Mouse (Mus musculus) liver, postnatal 0 days (tissue): Measurements from ENCODE around the gene Zfyve16. TPM values are rescaled to one million over a fixed set of nuclear protein-coding genes. Genes with fewer than 3 reads are reported as not detected.

Source experiments
- ATAC-seq: fragments of 200-750 bp; cut with Nextera tagmentation; 2 replicates; pipeline ENCODE4 v1.8.0; 2017; ENCODE audit warnings: mild to moderate bottlenecking, moderate library complexity
- DNase-seq: peaks from one replicate; pipeline ENCODE4 v3.0.0-alpha.2; 2016
- H3K27ac ChIP-seq: fragments of 300-500 bp; sonication (generic); 2 replicates; pipeline ENCODE4 v1.5.1; 2014; ENCODE audit warnings: antibody characterized with exemption, moderate library complexity, mild to moderate bottlenecking, low read depth
- H3K27me3 ChIP-seq: fragments of 300-500 bp; sonication (generic); 2 replicates; pipeline ENCODE4 v1.6.1; 2014; ENCODE audit warnings: low read length, control low read depth, mixed read lengths; ENCODE audit not compliant: insufficient read depth
- H3K36me3 ChIP-seq: fragments of 300-500 bp; sonication (generic); replicated peaks from 2 replicates; pipeline ENCODE4 v1.6.1; 2014; ENCODE audit warnings: mild to moderate bottlenecking, control low read depth, low read length, moderate library complexity, mixed read lengths; ENCODE audit not compliant: insufficient read depth
- H3K4me1 ChIP-seq: fragments of 300-500 bp; sonication (generic); 2 replicates; pipeline ENCODE4 v1.6.1; 2014; ENCODE audit warnings: antibody characterized with exemption, mild to moderate bottlenecking, control low read depth; ENCODE audit not compliant: insufficient read depth
- H3K4me2 ChIP-seq: fragments of 300-500 bp; sonication (generic); 2 replicates; pipeline ENCODE4 v1.6.1; 2014; ENCODE audit warnings: low read depth, mild to moderate bottlenecking, low read length, moderate library complexity, mixed read lengths
- H3K4me3 ChIP-seq: fragments of 300-500 bp; sonication (generic); 2 replicates; pipeline ENCODE4 v1.5.1; 2014; ENCODE audit warnings: low read depth, low read length
- H3K9ac ChIP-seq: fragments of 300-500 bp; sonication (generic); replicated peaks from 2 replicates; pipeline ENCODE4 v1.6.1; 2014; ENCODE audit warnings: mild to moderate bottlenecking, moderate library complexity
- H3K9me3 ChIP-seq: fragments of 300-500 bp; sonication (generic); 2 replicates; pipeline ENCODE4 v1.6.1; 2016; ENCODE audit warnings: mild to moderate bottlenecking, control low read depth, low read length, mixed read lengths
- CTCF ChIP-seq: sonication (generic); IDR thresholded peaks from 2 replicates; pipeline ENCODE4 v1.5.1; 2016; ENCODE audit warnings: antibody characterized with exemption, low read depth
- EP300 ChIP-seq: IDR thresholded peaks from 2 replicates; pipeline ENCODE4 v1.6.1; 2016; ENCODE audit warnings: antibody characterized with exemption, low read depth, mild to moderate bottlenecking
- WGBS: fragments of 180-500 bp; shearing (Covaris S2); extraction: QIAGEN DNeasy Blood & Tissue Kit; methylation state at CpG from one replicate; pipeline ENCODE4 v1.1.7; 2014; ENCODE audit not compliant: insufficient replicate concordance; 5-methylcytosine and 5-hydroxymethylcytosine counted together
- polyA plus RNA-seq: library from polyadenylated mRNA; unstranded; fragments of >200 nt; fragmentation: Nextera tagmentation; extraction: Ambion mirVana; gene quantifications from 2 replicates; pipeline ENCODE4 v1.2.1, GENCODE M21; 2015

Zfyve16 gene
- polyA plus RNA-seq, 1 experiment from 2014 or later = 1.3 TPM

DNA sequence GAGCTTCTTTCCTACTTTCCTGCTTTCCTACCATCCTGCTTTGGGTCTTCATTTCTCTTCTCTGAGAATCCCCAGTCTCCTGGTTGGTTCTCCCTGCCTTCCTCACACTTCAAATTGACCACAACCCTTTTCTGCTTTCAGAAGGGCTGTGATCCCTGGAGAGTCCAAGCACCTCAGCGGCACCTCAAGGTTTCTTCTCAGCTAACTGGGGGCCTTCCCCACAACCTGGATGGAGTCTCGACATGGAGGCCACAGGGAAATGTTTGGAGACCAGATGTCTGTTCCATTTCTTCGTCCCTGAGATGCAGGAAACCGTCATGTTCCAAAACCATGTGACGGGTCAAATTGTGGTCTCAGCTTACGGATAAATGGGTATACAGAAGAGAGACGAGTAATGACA is 83.8 kb downstream of the Zfyve16 start:
- no peaks in the 10 kb centered on the region for H3K36me3 ChIP-seq
- H3K27me3 ChIP-seq = no peaks in the 10 kb centered on the region
- no peaks in the 10 kb centered on the region for H3K9me3 ChIP-seq
- no peak overlapping the region for H3K4me2 ChIP-seq
- H3K4me1 ChIP-seq = no peaks in the 10 kb centered on the region
- DNase-seq (no peak), ATAC-seq (no peak)
- H3K27ac ChIP-seq = no peak overlapping the region
- no peak overlapping the region for H3K4me3 ChIP-seq
- 78% methylated on average over 7 of the region's 7 CpGs for WGBS
- H3K9ac ChIP-seq = no peak overlapping the region
- TF ChIP-seq EP300 = no peak
- TF ChIP-seq CTCF = no peak

GRCm38 (mm10) chr13:92440286-92440685 is 90.4 kb downstream of the Zfyve16 start:
- H3K36me3 ChIP-seq = no peaks in the 10 kb centered on the region
- H3K27ac ChIP-seq = no peak overlapping the region
- H3K4me2 ChIP-seq = no peak overlapping the region
- 74% methylated on average over 13 of the region's 13 CpGs for WGBS
- DNase-seq (no peak), ATAC-seq (no peak)
- no peak overlapping the region for H3K9ac ChIP-seq
- no peak overlapping the region for H3K4me3 ChIP-seq
- H3K27me3 ChIP-seq = no peaks in the 10 kb centered on the region
- no peak for TF ChIP-seq EP300
- TF ChIP-seq CTCF = no peak
- H3K9me3 ChIP-seq = no peaks in the 10 kb centered on the region
- no peaks in the 10 kb centered on the region for H3K4me1 ChIP-seq

GRCm38 (mm10) chr13:92438656-92439055 is 92.0 kb downstream of the Zfyve16 start:
- H3K36me3 ChIP-seq = no peaks in the 10 kb centered on the region
- 83% methylated on average over 10 of the region's 10 CpGs for WGBS

More at GRCm38 (mm10) chr13:92438656-92439055, 92.0 kb downstream of the Zfyve16 start:
- Histone ChIP-seq H3K9ac (no peak overlapping the region), H3K4me3 (no peak overlapping the region), H3K27ac (no peak overlapping the region), H3K27me3 (no peaks in the 10 kb centered on the region), H3K9me3 (no peaks in the 10 kb centered on the region), H3K4me2 (no peak overlapping the region), H3K4me1 (no peaks in the 10 kb centered on the region)
- TF ChIP-seq EP300 (no peak), CTCF (no peak)
- no peak for ATAC-seq
- no peak for DNase-seq

Other genes starting within 250 kb of the Zfyve16 start
- gene Gm20379, start 224.9 kb downstream of the Zfyve16 start, polyA plus RNA-seq = 0.24 and 0.38 TPM in 2 replicates
- 10.4 and 11.0 TPM in 2 replicates for gene Dhfr, start 176.1 kb downstream of the Zfyve16 start, polyA plus RNA-seq
- 6.8 and 7.8 TPM in 2 replicates for gene Msh3, start 175.9 kb downstream of the Zfyve16 start, polyA plus RNA-seq
- gene Ankrd34b, start 105.0 kb downstream of the Zfyve16 start, polyA plus RNA-seq = not detected in 2 replicates
- gene Fam151b, start 46.9 kb downstream of the Zfyve16 start, polyA plus RNA-seq = 0.12 TPM in 1 of 2 replicates, not detected in the other
- gene Spz1, start 45.3 kb upstream of the Zfyve16 start, polyA plus RNA-seq = not detected in 2 replicates
- 9.3 and 12.2 TPM in 2 replicates for gene Serinc5, start 80.2 kb upstream of the Zfyve16 start, polyA plus RNA-seq